Mouse (Mus musculus) megakaryocyte, embryonic 14.5 days (primary cell): ENCODE measurements at regions not wholly inside any gene's neighbourhood (a gene's known extent, or its start where the extent isn't known, plus 50 kb on each side); places are given as distances from the start of the nearest gene placed in this dataset.

Source experiments
- FLI1 ChIP-seq: IDR thresholded peaks from 2 replicates; pipeline ENCODE4 v1.6.1; 2012; ENCODE audit warnings: low read length, inconsistent platforms, mixed read lengths
- GATA1 ChIP-seq: IDR thresholded peaks from 3 replicates; pipeline ENCODE4 v1.6.1; 2012; ENCODE audit warnings: mixed read lengths, low read length, inconsistent platforms, borderline replicate concordance

- no peak for TF ChIP-seq GATA1
- TF ChIP-seq FLI1, result no peak
Observed at GRCm38 (mm10) chr14:76748711-76749110, 192.0 kb upstream of the Serp2 start.
